In genomic region chr2:146493354-146493946, GRCm38 (mm10) we compare ENCODE assay signal across 21 mouse cellular contexts.
"Had no signal": no experiment of that assay in that cellular context is flagged by ENCODE, and none has a peak within 500 bp of the region (broad histone marks: within the 10 kb centered on the region; RNA-seq: fewer than 3 reads in every experiment).

No protein-coding gene starts in this region.

- H3K4me3 ChIP-seq: limb, embryonic 10.5 days; limb, embryonic 13.5 days; liver, embryonic 13.5 days; midbrain, embryonic 12.5 days; midbrain, embryonic 15.5 days; neural tube, embryonic 12.5 days; neural tube, embryonic 15.5 days; stomach, embryonic 15.5 days had no signal

- H3K9me3 ChIP-seq: limb, embryonic 10.5 days; limb, embryonic 13.5 days; liver, embryonic 13.5 days; midbrain, embryonic 12.5 days; midbrain, embryonic 15.5 days; neural tube, embryonic 12.5 days; neural tube, embryonic 15.5 days; stomach, embryonic 15.5 days had no signal

- ATAC-seq: lung, postnatal 0 days; midbrain, embryonic 15.5 days had no signal

- DNase-seq: kidney, adult 18-20 months; kidney, adult 9 months; kidney, postnatal 14 days; kidney, postnatal 4 days; liver; liver, embryonic 13.5 days; lung, embryonic 14.5 days; right cerebral cortex, adult 18-20 months; right cerebral cortex, postnatal 14 days; spleen, adult 18-20 months; thymus, adult 2 months; thymus, postnatal 14 days; thymus, postnatal 4 days had no signal

- H3K27ac ChIP-seq: limb, embryonic 10.5 days; limb, embryonic 13.5 days; liver, embryonic 13.5 days; midbrain, embryonic 12.5 days; midbrain, embryonic 15.5 days; neural tube, embryonic 12.5 days; neural tube, embryonic 15.5 days; stomach, embryonic 15.5 days had no signal

- H3K27me3 ChIP-seq: limb, embryonic 13.5 days; liver, embryonic 13.5 days; midbrain, embryonic 12.5 days; midbrain, embryonic 15.5 days; neural tube, embryonic 12.5 days; neural tube, embryonic 15.5 days; stomach, embryonic 15.5 days had no signal

- H3K4me1 ChIP-seq: limb, embryonic 10.5 days; limb, embryonic 13.5 days; midbrain, embryonic 15.5 days; neural tube, embryonic 12.5 days; neural tube, embryonic 15.5 days; stomach, embryonic 15.5 days had no signal

- H3K9ac ChIP-seq: limb, embryonic 13.5 days; liver, embryonic 13.5 days; lung, embryonic 14.5 days; midbrain, embryonic 12.5 days; midbrain, embryonic 15.5 days; neural tube, embryonic 12.5 days; neural tube, embryonic 15.5 days; stomach, embryonic 15.5 days had no signal

- H3K36me3 ChIP-seq: limb, embryonic 10.5 days; limb, embryonic 13.5 days; liver, embryonic 13.5 days; midbrain, embryonic 12.5 days; midbrain, embryonic 15.5 days; neural tube, embryonic 12.5 days; neural tube, embryonic 15.5 days; stomach, embryonic 15.5 days had no signal

- H3K4me2 ChIP-seq: limb, embryonic 13.5 days; liver, embryonic 13.5 days; lung, embryonic 14.5 days; midbrain, embryonic 12.5 days; midbrain, embryonic 15.5 days; neural tube, embryonic 12.5 days; neural tube, embryonic 15.5 days; stomach, embryonic 15.5 days had no signal
